Mouse (Mus musculus) kidney, postnatal 0 days (tissue): ENCODE results near the gene Gdpd5. TPM values are rescaled to one million over a fixed set of nuclear protein-coding genes. Genes with fewer than 3 reads are reported as not detected.
"Not testable (repeated sequence)": the region's sequence is repeated elsewhere in the genome, so short reads cannot be mapped to it uniquely, and the experiment has no call there.

Experiments used
- ATAC-seq: fragments of 200-750 bp; cut with Nextera tagmentation; replicated peaks from 2 replicates; pipeline ENCODE4 v1.8.0; 2017; ENCODE audit warnings: low read depth, moderate number of reproducible peaks, moderate TSS enrichment, moderate library complexity; ENCODE audit not compliant: low FRiP score
- DNase-seq: peaks from one replicate; pipeline ENCODE4 v3.0.0-alpha.2; 2016; ENCODE audit warnings: low spot score
- H3K27ac ChIP-seq: fragments of 300-500 bp; sonication (generic); 2 replicates; pipeline ENCODE4 v1.5.1; 2014; ENCODE audit warnings: mild to moderate bottlenecking
- H3K27me3 ChIP-seq: fragments of 300-500 bp; sonication (generic); 2 replicates; pipeline ENCODE4 v1.6.1; 2014; ENCODE audit warnings: low read length, mixed read lengths; ENCODE audit not compliant: insufficient read depth
- H3K36me3 ChIP-seq: fragments of 300-500 bp; sonication (generic); 2 replicates; pipeline ENCODE4 v1.6.1; 2014; ENCODE audit warnings: low read length, mixed read lengths; ENCODE audit not compliant: insufficient read depth
- H3K4me1 ChIP-seq: fragments of 300-500 bp; sonication (generic); replicated peaks from 2 replicates; pipeline ENCODE4 v1.6.1; 2014; ENCODE audit warnings: antibody characterized with exemption, low read length, mixed read lengths; ENCODE audit not compliant: insufficient read depth
- H3K4me2 ChIP-seq: fragments of 300-500 bp; sonication (generic); 2 replicates; pipeline ENCODE4 v1.6.1; 2014; ENCODE audit warnings: mild to moderate bottlenecking, low read length, moderate library complexity, mixed read lengths
- H3K4me3 ChIP-seq: fragments of 300-500 bp; sonication (generic); replicated peaks from 2 replicates; pipeline ENCODE4 v1.5.1; 2014; ENCODE audit warnings: low read depth, low read length
- H3K9ac ChIP-seq: fragments of 300-500 bp; sonication (generic); 2 replicates; pipeline ENCODE4 v1.6.1; 2014; ENCODE audit warnings: low read depth, low read length
- H3K9me3 ChIP-seq: fragments of 300-500 bp; sonication (generic); replicated peaks from 2 replicates; pipeline ENCODE4 v1.6.1; 2016; ENCODE audit warnings: low read length, inconsistent platforms, mixed read lengths
- CTCF ChIP-seq: IDR thresholded peaks from 2 replicates; pipeline ENCODE4 v1.5.1; 2016; ENCODE audit warnings: antibody characterized with exemption, low read depth, mild to moderate bottlenecking, moderate library complexity
- WGBS: fragments of 180-500 bp; shearing (Covaris S2); extraction: QIAGEN DNeasy Blood & Tissue Kit; methylation state at CpG from one replicate; pipeline ENCODE4 v1.1.7; 2014; 5-methylcytosine and 5-hydroxymethylcytosine counted together
- polyA plus RNA-seq: library from polyadenylated mRNA; unstranded; fragments of >200 nt; fragmentation: Nextera tagmentation; extraction: Ambion mirVana; gene quantifications from 2 replicates; pipeline ENCODE4 v1.2.1, GENCODE M21; 2015

The Gdpd5 gene
- polyA plus RNA-seq, 1 experiment from 2014 or later, result 11.8 TPM

DNA sequence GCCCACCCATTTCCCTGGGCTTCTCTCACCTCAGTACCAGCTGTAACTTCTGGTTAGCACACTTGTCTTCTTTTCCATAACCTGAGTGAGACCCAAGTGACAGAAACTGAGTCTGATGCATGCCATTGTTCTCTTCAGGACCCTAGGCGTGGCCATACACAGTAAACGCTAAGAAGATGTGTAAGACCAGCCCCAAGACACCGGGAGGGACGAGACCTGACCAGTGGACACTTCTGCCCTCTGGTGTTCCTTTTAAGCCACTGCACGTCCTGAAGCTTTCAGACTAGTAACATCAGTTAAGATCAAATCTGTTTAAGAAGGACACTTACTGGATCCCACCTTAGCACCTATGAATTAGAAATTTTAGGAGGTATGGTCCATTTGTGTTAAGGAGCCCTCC, 16.1 kb upstream of the Gdpd5 start:
- H3K9me3 ChIP-seq, result no peaks in the 10 kb centered on the region
- no peak overlapping the region for H3K4me3 ChIP-seq
- no peak overlapping the region for H3K4me2 ChIP-seq
- H3K36me3 ChIP-seq, result no peaks in the 10 kb centered on the region
- no peak for ATAC-seq
- no peak overlapping the region for H3K27ac ChIP-seq
- TF ChIP-seq CTCF, result peak; percentile 99
- peak; percentile 94 for DNase-seq
- no peak overlapping the region for H3K9ac ChIP-seq
- peaks cover 8% of the 10 kb centered on the region; the same call in 1 of the 2 replicates for H3K4me1 ChIP-seq
- under 1% methylated on average over 5 of the region's 5 CpGs for WGBS
- H3K27me3 ChIP-seq, result no peaks in the 10 kb centered on the region

DNA sequence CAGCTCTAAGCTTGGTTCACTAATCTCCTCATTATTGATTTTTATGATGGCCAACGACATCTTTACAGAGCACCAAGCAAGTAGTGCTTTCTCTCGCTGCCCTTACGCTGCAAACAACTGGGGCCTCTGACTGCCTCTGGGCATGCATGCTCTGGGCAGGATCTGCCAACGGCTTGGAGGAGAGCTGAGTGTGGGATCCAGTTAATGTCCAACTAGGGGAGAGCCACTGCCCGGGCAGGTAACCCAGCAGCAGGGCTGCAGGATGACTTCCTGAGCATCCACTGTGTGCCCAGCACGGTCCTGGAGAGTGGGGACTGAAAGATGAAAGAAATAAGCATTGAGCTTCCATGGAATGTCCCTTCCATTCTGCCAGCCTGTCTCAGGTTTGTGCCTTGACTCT, 14.5 kb upstream of the Gdpd5 start:
- no peaks in the 10 kb centered on the region for H3K9me3 ChIP-seq
- no peaks in the 10 kb centered on the region for H3K4me1 ChIP-seq
- DNase-seq (no peak), ATAC-seq (no peak)
- no peak overlapping the region for H3K4me2 ChIP-seq
- no peak for TF ChIP-seq CTCF
- 56% methylated on average over 6 of the region's 6 CpGs for WGBS
- no peak overlapping the region for H3K4me3 ChIP-seq
- no peak overlapping the region for H3K27ac ChIP-seq
- no peak overlapping the region for H3K9ac ChIP-seq
- no peaks in the 10 kb centered on the region for H3K36me3 ChIP-seq
- no peaks in the 10 kb centered on the region for H3K27me3 ChIP-seq

DNA sequence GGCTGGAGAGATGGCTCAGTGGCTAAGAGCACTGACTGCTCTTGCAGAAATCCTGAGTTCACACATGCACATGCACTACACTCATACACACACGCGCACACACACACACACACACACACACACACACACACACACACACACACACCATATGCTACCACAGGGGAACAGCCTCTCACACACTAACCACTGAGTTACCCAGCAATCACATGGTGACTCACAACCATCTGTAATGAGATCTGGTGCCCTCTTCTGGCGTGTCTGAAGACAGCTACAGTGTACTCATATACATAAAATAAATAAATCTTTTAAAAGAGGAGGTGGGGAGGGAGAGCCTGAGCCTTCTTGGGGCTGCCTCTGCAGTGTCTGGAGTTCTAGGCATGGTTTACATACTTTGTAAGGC, 6.9 kb upstream of the Gdpd5 start:
- DNase-seq, H3K4me1 ChIP-seq, H3K4me3 ChIP-seq, H3K27ac ChIP-seq, H3K36me3 ChIP-seq, H3K9me3 ChIP-seq, H3K4me2 ChIP-seq, H3K27me3 ChIP-seq, H3K9ac ChIP-seq: not testable (repeated sequence)
- 67% methylated on average over 3 of the region's 3 CpGs for WGBS
- ATAC-seq, result 0 out of 2 replicates have a peak, but pooled peaks have one; percentile 11
- peak; percentile 62 for TF ChIP-seq CTCF

DNA sequence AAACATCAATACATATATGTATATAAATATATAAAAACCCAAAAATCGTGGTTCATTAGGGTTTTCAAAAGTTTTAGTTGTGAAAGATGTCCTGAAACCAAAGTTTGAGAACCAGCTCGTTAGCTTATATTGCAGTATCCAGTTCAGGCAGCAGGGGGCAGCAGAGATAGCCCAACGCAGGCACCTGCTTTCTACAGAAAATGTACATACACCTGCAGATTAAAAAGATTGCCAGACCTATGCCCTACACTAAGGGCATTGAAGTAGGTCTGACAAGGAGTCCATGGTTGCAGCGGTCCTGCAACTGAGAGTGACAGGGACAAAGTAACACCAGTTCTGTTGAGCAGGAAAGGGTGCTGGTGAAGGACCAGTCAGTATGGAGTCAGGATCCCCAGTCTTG, 5.8 kb upstream of the Gdpd5 start:
- Histone ChIP-seq H3K27me3 (no peaks in the 10 kb centered on the region), H3K27ac (no peak overlapping the region), H3K9ac (no peak overlapping the region), H3K9me3 (no peaks in the 10 kb centered on the region), H3K4me3 (no peak overlapping the region), H3K4me1 (no peaks in the 10 kb centered on the region), H3K36me3 (no peaks in the 10 kb centered on the region), H3K4me2 (no peak overlapping the region)
- peak; percentile 88 for TF ChIP-seq CTCF
- DNase-seq (peak; percentile 73), ATAC-seq (no peak)
- 3% methylated on average over 4 of the region's 4 CpGs for WGBS

DNA sequence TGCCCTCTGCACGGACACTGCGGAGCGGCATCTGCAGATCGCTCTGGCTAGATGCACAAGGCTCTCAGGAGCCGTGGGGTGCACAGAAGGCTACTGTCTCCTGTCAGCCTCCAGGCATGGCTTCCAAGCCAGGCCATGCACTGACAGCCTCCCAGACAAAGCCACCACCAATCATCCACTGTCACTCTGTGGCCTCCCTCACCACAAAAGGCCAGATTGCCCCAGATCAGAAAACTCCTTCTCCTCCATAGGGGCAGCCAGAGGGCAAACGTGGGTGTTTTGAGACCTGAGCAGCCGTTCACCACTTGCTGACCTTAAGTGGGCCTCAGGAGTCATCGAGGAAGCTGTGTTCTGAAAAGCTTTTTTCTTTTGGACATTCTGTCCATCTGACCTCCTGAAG, 2.3 kb upstream of the Gdpd5 start:
- Histone ChIP-seq H3K9ac (no peak overlapping the region), H3K36me3 (no peaks in the 10 kb centered on the region)
- WGBS, result 45% methylated on average over 8 of the region's 8 CpGs

DNA sequence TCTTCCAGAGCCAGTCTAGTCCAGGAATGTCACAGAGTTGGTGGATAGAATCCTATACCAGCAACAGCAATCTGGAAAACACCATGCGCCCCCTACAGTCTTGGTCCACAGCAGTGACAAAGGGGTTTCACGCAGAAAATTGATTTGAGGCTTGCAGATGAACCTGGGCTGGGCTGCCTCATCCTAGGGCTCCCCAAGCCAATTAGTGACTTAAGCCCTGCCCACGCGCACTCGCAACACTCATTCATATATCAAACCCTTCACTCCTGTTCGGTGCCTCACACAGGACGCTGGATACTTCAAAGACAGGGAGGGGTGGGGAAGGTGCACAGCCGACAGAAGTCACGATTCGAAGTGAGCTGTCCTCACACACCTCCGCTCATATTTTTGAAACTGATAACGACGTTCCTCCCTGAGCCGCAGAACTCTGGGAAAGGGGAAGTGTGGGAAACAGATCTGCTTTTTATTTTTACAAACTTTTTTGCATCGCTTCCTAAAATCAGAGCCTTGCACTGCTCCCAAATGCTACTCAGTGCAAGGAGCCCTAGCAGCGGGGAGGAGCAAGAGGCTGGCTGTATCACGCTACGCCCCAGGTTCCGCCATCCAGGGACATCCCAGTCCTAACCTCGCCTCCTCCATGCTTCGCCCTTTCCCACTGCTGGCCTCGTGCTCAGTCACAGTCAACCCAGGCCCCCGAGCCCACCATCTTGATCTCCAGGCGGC, 562 bp upstream of the Gdpd5 start:
- H3K4me2 ChIP-seq, result peak overlapping the region; percentile 73
- ATAC-seq, result peak; percentile 61
- DNase-seq, result peak; percentile 79
- peaks cover 20% of the 10 kb centered on the region for H3K4me1 ChIP-seq
- no peaks in the 10 kb centered on the region for H3K27me3 ChIP-seq
- H3K4me3 ChIP-seq, result peak overlapping the region; percentile 49
- WGBS, result under 1% methylated on average over 24 of the region's 24 CpGs
- peak overlapping the region; percentile 49 for H3K9ac ChIP-seq
- H3K36me3 ChIP-seq, result no peaks in the 10 kb centered on the region
- no peaks in the 10 kb centered on the region for H3K9me3 ChIP-seq
- H3K27ac ChIP-seq, result peak overlapping the region; percentile 79
- peak; percentile 70 for TF ChIP-seq CTCF

More for the DNA sequence above, 2.3 kb upstream of the Gdpd5 start:
- no peak overlapping the region for H3K4me2 ChIP-seq
- DNase-seq, result no peak
- H3K27me3 ChIP-seq, result no peaks in the 10 kb centered on the region
- H3K4me3 ChIP-seq, result no peak overlapping the region
- ATAC-seq, result no peak
- H3K9me3 ChIP-seq, result no peaks in the 10 kb centered on the region
- peaks cover 15% of the 10 kb centered on the region; the same call in 1 of the 2 replicates for H3K4me1 ChIP-seq
- H3K27ac ChIP-seq, result no peak overlapping the region
- no peak for TF ChIP-seq CTCF
